Mouse (Mus musculus): Measurements from ENCODE around the gene Fah.

Gene Fah

GRCm38 (mm10) chr7:84606293-84606749 is at the start of gene Fah:
Fah (minus strand) TSS chr7:84606722.
- DNase-seq, result no peak

DNA sequence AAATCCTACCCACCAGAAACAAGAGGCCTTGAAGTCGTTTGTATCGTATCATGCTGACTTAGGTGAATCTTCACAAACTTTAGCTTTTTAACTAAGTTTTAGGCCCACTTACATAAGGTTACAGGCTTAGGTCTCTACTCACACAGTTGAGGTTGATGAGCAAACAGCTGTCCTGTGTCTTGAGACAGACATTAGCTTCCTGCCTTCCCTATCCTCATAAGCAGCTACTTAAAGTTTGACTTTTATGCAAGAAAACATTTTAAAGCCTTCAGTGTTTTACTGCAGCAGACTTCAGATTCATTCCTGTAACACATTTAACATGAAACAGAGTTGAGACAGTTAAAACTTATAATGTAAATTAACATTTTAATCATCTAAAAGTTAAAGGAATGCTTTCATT is 46.2 kb upstream of the Fah start:
- no peak for DNase-seq

DNA sequence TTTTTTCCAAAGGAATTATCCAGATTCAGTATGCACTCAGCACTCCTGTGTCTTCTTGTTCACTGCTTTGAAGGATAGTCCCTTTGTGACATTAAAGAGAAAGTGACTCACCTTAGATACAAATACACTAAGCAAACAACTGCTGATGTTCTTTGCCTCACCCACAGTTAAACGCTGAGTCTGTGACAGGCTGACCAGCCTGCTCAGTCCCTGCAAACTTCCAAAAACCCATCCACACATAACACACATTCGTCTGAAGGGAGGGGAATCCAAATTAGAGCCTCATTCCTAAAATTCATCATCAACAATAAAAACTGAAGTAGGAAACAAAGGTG is 45.4 kb upstream of the Fah start:
- DNase-seq, result no peak

DNA sequence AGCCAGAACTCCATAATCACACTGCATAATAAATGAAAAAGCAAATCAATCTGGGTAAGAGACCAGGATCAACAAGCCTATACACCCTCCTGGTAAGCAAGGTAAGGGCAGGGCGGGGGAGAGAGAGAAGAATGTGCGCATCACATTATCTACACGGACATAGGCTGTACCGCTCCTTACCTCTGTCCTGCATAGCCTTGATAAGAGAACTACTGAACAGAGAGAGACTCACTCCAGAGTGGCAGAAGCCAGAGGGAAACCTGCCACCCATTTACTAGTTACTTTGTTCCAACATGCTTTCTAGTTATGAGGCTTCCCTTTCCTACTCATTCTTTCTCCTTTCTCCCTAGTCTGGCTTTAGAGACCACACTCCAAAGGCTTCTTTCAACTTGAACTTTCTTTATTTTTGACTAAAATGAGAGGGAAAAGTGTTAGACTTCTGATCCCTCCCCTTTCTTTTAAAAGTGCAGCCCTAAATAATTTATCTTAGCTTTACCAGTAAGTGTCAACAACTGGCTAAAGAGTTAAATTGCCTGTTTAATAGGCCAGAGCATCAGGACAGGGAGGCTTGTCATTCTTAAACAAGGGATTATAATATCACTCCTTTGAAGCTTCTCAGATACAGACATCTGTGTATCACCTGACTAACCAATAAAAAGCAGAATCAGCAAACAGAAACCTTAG is 44.9 kb upstream of the Fah start:
- no peak for DNase-seq

DNA sequence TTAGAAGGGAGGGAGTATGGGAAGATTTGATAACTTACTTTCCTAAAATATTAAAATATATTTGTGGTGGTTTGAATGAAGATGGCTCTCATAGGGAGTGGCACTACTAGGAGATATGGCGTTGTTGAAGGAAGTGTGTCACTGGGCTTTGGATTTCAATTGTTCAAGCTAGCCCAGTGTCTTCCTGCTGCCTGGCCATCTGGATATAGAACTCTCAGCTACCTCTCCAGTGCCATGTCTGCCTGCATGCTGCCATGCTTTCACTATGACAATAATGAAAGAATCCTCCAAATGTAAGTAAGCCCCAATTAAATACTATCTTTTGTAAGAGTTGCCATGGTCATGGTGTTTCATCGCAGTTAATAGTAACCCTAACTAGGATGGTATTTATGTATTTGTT is 42.5 kb upstream of the Fah start:
- DNase-seq, result no peak

DNA sequence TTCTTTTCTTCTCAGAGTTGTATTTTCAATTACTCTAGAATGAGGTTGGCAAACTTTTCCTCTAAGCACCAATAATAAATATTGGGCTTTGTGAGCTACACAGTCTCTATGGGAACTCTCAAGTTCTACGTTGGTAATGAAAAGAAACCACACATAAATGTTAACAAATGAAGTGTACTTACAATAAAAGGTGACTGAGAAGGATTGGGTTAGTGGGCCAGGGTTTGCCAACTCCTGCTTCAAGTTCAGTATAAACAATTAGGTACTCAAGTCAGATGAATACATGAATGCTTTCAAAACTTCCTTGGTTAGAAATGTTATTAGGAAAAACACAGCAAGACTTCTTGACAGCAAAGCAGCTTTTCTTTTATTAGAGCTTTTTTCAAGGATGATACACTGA is 39.7 kb upstream of the Fah start:
- no peak for DNase-seq

- no peak for DNase-seq
Measured at GRCm38 (mm10) chr7:84643270-84643998, 36.9 kb upstream of the Fah start.

DNA sequence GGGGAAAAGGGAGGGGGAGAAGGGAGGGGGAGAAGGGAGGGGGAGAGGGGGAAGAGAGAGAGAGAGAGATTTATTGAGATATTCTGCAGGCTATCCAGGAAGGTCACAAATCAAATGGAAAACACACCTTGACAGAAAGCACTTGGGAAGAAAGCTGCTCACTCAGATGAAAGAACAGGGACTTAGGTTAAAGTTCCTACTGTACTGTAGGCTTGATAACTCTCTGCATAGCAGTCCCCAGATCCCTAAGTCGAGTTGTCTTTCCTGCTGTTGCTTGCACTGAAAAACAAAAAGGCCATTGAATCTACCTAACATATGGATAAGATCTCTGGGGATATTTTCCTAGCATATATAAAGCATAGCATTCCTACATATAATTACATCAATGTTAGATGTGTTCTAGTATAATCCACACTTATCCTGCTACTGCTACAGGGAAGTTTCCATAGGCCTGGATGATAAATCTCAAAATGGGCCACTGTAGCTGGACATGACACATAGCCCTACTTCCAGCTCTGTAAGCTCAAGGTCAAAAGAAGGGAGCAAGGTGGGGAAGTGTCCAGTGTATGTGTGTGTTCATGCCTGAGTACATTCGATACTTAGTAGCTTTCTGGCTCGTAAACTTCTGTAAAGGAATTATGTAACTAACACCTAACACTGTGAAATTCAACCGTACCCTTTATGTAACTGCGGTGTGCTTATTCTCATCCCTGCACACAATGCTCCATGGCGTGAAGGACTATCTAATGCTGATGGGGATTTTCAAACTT is 35.8 kb upstream of the Fah start:
- DNase-seq, result no peak

DNA sequence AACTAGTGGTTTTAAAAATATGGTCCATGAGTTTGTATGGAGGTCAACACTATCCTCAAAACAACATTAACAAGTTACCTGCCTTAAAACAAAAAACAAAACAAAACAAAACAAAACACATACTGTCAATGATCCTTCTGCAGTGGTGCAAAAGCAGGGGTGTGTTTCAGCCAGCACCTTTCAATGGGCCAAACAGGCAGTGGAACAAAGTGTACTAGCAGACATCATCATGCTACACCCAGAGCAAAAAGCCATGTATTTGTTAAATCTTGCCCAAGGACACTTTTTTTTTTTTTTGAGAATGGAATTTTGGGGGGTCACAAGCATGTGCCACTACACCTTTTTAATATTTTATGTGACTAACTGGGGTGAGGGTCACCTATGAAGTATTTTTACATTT is 30.4 kb upstream of the Fah start:
- DNase-seq, result no peak

DNA sequence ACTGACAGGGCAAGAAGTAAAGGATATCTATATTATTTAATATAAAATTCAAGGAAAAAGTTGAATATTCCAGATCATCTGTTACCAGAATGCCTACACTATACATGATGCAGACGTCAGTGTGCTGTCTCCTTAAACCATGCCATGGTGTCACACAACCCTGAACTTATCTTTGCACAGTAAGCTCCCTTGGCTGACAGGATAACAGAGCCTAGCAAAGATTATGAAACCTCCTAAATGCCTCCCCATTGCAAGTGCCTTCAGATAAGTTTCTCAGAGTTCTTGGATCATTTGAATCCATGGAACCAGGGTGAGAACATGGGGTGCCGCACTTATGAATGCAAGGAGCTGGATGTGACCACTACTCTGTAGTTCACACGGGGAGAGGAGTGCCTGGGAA is 25.4 kb upstream of the Fah start:
- DNase-seq, result no peak

DNA sequence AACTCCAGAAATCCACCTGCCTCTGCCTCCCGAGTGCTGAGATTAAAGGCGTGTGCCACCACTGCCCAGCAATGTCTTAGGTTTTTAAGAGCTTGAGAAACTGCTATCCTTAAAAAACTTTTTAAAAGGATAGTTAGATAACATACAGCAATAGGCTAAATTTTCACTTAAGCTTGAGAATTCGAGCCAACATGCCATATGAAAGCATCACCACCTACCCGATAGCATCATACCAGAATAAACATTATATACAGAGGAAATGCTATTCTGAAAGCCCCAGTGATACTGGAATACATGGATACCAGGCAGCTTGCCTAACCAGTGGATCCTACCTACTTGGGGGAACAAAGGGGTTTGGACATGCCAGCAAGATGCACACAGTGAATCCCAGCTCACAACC is 17.2 kb upstream of the Fah start:
- no peak for DNase-seq

DNA sequence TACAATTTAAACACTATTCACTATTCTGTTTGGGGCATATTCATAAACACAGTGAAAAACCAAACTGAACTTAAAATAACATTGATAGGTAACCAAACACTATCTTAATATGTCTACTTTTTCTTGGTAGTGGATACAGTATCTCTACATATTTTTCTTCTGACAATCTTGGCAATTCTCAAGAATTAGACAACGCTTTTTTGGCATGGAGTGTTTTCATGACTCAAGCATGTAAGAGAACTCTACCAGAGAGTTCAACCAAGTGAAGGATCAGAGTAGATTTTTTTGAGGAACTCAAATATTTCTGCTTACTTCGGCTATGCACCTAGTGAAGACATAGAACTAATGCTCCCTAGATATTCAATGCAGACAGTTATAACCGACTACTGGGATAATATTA is 14.4 kb upstream of the Fah start:
- DNase-seq, result no peak

DNA sequence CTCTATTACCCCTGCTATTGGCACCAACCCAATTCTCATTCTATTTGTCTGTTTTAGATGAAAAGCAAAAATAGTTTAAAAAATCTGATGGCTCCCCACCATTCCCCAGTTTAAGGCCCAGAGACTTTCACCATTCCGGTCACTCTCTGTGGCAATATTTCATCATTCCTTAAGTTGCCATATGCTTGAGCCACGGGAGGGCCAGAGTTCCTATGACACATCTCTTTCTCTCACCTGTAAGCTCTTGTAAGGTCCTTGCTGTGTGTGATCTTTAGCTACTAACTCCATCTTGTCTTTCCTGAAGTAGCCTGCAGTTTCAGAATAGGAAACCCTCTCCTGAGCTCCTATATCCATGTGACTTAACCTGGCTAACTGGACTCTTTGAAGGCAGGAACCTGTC is 12.4 kb upstream of the Fah start:
- DNase-seq, result no peak

DNA sequence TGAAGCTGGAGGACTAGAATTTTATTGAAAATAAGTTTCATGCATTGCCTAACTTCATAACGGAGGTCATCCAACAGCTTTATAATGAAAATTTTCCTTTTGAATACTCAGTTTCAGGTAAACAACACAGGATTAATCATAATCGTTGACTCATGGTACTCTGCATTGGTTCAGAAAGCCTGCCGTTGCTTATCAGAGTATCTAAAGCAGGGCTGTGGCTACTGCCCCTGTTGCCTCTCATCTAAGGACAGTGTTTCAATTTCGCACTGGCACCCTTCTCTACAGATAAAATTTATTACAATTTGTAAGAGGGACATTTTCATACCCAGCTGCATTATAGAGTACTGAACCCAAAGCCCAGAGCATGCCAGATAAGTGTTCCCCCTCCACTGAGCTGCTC is 5.9 kb upstream of the Fah start:
- DNase-seq, result no peak

- no peak for DNase-seq
Measured at GRCm38 (mm10) chr7:84611609-84612008, 5.1 kb upstream of the Fah start.

DNA sequence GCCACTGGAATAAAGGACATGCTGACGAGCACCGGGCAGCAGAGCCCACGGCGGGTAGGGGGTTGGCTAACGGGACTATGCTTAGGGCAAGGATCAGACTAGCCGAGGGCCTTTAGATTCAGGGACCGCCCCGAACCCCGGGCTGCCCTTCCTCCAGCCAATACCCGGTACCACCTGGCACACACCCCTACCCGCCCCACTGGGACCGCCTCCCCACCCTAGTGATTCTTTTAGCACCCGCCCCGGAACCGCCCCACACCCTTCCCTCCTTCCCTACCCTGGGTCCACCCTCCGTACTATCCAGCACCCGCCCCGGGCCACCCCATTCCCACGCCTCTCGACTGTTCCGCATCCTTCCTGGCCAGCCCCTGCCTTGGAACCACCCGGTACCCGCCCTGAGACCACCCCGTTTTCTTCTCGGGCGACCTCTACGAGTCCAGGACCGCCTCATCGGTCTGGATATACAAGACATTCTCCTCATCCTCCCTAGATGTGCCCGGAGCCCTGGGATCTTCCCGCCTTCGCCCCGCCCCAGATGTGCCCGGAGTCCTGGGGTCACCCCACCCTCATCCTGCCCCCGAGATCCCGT is 724 bp downstream of the Fah start:
- peak; percentile 44 for DNase-seq

GRCm38 (mm10) chr7:84605033-84605687 is 1.4 kb downstream of the Fah start:
- DNase-seq, result no peak

DNA sequence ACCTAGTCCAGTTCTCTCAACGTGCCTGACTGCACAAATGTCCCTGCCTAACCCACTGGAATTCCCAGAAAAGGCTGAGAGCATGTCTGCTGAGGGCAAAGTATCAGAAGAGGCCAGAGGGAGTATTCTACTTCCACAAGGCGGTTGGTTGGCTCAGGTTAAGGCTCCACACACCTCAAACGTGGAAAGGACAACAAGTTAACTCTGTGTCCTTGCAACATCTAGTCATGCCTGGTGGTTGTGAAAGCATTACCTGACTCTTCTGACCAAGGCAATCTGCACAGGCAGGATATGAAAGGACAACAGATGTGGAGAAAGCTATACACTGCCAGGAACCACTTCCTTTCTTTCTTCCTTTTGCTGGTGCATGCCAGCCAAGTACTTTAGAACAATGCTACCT is 2.0 kb downstream of the Fah start:
- DNase-seq, result peak; percentile 3

- DNase-seq, result no peak
Measured at GRCm38 (mm10) chr7:84601331-84601730, 5.2 kb downstream of the Fah start.

GRCm38 (mm10) chr7:84600631-84601030 is 5.9 kb downstream of the Fah start:
- no peak for DNase-seq

DNA sequence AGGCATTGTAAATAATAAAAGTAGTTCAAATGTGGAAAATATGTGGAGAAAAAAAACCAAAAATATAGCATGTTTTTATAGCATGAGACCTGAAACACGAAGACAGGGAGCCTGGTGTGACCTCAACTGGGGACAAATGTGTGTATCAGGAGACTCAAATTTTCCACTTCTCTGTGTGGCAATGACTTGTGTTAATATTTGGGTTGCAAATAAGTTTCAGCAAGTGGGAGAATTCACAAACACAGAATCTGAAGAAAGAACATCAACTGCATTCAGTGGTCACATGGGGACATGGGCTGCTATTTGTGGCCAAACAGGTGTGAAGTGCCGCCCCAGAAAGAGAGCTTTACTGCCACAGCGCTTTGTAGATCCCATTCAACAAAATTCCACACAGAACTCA is 9.9 kb downstream of the Fah start:
- DNase-seq, result no peak

GRCm38 (mm10) chr7:84596002-84596401 is 10.5 kb downstream of the Fah start:
- no peak for DNase-seq

DNA sequence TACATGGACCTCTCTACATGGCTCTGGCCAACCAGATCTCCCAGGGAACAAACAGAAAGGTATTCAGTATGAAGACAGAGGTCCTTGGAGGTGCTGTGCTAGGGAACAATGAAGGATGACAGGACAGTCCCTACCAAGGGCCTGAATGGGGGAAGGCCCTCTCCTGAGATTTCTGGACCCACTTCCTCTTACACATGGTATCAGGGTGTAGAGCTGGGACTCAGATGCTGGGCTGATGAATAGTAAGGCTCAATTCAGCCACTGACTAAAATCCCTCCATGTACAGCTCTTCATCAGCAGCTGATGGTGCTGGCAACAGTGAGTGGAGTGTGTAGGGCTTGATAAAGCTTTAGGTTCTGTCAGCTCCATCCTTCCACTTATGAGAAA is 11.6 kb downstream of the Fah start:
- DNase-seq, result no peak

All from thymus, postnatal 14 days (tissue).